Mouse (Mus musculus): ENCODE measurements around the gene Ctnnd2. TPM values are rescaled to one million over a fixed set of nuclear protein-coding genes. Genes with fewer than 3 reads are reported as not detected.

The Ctnnd2 gene
- total RNA-seq, 2 experiments from 2014 or later: 223 to 236 TPM

- no peak for DNase-seq (ENCODE audit: low spot score in 2 of 2)
These were observed 462.1 kb downstream of the Ctnnd2 start for GRCm38 (mm10) chr15:30634522-30634921.

- DNase-seq (ENCODE audit: low spot score in 2 of 2): no peak
These were observed 468.3 kb downstream of the Ctnnd2 start for GRCm38 (mm10) chr15:30640651-30641050.

GRCm38 (mm10) chr15:30645688-30646087 is 473.3 kb downstream of the Ctnnd2 start:
- no peak for DNase-seq (ENCODE audit: low spot score in 2 of 2)

GRCm38 (mm10) chr15:30646501-30647431 is 474.4 kb downstream of the Ctnnd2 start:
- DNase-seq (ENCODE audit: low spot score in 2 of 2): peak; percentile 23 to 40

GRCm38 (mm10) chr15:30647679-30648311 is 475.4 kb downstream of the Ctnnd2 start:
- DNase-seq (ENCODE audit: low spot score in 2 of 2): no peak

GRCm38 (mm10) chr15:30649964-30650363 is 477.6 kb downstream of the Ctnnd2 start:
- no peak for DNase-seq (ENCODE audit: low spot score in 2 of 2)

- DNase-seq (ENCODE audit: low spot score in 2 of 2): no peak
These were observed 483.0 kb downstream of the Ctnnd2 start for GRCm38 (mm10) chr15:30655433-30655832.

DNA sequence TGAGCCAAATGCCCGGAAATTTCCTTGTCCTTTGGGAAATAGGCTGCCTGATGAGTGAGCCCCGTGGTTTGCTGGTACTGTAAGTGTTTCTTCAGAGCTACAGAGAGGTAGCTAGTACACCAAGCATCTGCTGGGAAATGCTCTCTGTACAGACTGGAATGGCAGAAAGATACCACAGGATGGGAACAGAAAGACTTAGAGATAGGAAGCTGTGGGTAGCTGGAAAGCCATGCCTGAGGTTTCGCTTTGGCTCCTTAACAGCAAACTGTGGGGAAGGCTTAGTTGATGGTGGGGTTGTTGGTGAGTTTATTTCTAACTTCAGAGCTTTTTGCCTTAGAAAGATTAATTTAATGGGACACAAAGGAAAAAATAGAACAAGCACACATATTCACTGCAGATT is 485.2 kb downstream of the Ctnnd2 start:
- no peak for DNase-seq (ENCODE audit: low spot score in 2 of 2)

- no peak for DNase-seq (ENCODE audit: low spot score in 2 of 2)
These were observed 488.3 kb downstream of the Ctnnd2 start for GRCm38 (mm10) chr15:30660539-30661149.

GRCm38 (mm10) chr15:30661689-30662422 is 489.5 kb downstream of the Ctnnd2 start:
- DNase-seq (ENCODE audit: low spot score in 2 of 2): no peak

DNA sequence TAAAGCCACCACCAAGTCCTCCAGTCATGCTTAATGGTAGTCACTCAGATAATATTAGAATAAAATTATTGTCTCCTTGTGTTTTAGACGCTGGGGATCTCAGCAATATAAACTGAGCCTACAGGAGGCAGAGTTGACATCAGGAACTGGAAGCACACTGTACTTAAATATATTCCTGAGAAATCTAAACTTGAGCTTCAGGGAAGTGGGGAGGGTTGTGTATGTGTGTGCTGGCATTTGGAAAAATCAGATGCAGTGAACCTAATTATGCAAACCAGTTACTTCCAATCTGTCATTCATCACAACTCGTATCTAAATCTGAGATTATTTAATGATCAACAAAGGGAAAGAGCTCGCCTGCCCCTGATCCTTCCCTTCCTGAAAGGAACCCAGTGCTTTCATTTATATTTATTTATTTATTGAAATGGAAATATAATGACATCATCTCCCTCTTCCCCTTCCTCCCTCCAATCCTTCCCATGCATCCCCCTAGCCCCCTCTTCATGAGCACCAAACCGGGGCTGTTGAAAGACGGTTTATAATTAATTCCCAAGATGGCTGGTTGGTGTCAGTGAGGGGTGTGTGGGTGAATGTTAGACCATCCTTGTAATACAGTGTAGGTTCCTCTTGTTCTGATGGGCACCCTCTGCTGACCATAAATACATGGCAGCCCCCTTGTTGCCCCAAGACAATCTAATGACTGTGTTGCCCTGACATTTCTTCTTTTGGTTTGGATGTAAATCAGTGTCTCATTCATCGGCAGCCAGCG is 495.6 kb downstream of the Ctnnd2 start:
- DNase-seq (ENCODE audit: low spot score in 2 of 2): no peak

DNA sequence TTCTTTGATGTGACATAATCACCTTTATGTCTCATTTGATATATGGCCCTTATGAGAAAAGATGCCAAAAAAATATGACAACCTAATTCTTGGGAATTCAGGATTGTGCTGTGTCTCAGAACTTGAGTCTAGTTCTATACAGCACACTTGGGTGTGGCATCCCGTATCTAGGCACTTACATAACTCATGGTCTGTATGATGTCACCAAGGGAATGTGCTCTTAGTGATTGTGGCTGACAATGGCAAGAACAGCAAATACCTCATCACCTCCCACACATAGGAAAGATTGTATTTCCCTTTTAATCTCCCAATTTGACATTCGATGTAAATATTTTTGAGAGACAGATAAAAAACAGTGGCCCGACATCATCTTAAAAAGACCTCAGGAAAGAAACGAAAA is 509.5 kb downstream of the Ctnnd2 start:
- no peak for DNase-seq (ENCODE audit: low spot score in 2 of 2)

DNA sequence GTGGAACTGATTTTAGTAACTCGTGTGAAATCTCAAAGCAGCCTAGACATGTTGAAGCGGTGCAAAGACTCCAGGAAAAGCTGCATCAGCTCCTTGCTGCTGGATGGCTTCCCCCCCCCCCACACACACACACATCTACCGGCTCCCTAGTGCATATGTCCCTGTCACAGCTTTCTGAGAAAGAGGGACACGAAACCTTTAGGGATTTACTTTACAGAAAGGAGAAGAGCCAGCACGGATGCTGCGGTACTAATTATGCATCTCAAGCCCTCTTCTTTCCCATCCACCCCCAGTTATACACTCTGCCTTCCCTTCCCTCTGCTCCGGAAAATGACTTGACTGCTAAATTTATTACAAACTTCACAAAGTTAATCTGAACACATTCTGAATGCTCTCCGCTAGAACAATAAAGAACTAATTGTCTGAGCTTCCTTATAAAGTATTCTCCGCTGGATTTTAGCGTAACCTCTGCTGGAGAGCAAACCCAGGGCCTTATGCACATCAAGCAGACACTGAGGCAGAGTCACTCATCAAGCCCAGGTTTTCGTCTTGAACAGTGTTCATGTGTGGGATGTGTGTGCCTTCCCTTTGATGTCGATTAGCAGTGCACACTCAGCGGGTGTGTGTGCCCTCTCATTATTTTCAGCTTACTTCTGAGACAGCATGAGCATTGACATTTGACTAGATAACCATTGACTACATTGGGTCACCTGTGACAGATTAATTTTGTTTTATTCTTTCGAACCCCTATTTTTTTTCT is 510.1 kb downstream of the Ctnnd2 start:
- peak; percentile 9 to 25 for DNase-seq (ENCODE audit: low spot score in 2 of 2)

GRCm38 (mm10) chr15:30686206-30687101 is 514.1 kb downstream of the Ctnnd2 start:
- no peak for DNase-seq (ENCODE audit: low spot score in 2 of 2)

GRCm38 (mm10) chr15:30693754-30694205 is 521.4 kb downstream of the Ctnnd2 start:
- DNase-seq (ENCODE audit: low spot score in 2 of 2): peak; percentile 15 to 24

DNA sequence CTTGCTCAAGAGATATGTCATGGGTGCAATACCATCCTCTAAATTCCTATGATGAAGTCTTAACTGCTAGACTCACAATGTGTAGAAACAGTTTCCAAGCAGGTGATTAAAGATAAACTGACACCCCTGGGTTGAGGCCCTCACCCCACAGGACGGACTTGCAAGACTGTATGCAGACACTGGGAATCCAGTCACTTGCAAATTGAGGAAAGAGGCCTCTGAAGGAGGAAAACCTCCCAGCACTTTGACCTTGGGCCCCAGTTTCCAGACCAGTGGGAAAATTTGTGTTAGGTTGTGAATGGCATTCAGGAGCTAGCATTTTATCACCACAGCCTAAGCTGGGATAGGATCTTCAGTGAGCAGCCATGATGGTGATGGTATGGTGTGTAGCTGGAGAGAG is 521.9 kb downstream of the Ctnnd2 start:
- no peak for DNase-seq (ENCODE audit: low spot score in 2 of 2)

DNA sequence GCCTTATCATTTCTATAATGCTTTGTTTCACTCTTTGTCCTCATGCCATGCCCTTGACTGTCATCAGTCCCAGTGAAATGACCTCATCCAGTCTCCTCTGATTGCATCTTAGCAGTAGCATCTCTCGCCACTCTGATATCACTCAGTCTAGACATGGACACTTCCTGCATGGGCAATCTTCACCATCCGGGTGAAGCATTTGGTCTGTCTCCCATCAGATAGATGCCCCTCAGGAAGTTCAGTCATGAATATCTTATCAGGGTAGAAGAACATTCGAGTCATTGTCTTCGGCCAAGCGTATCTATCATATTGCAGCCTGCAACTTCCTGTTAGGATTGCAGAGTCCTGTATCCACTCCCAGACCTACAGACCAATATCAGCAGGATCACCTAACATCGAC is 523.5 kb downstream of the Ctnnd2 start:
- no peak for DNase-seq (ENCODE audit: low spot score in 2 of 2)

DNA sequence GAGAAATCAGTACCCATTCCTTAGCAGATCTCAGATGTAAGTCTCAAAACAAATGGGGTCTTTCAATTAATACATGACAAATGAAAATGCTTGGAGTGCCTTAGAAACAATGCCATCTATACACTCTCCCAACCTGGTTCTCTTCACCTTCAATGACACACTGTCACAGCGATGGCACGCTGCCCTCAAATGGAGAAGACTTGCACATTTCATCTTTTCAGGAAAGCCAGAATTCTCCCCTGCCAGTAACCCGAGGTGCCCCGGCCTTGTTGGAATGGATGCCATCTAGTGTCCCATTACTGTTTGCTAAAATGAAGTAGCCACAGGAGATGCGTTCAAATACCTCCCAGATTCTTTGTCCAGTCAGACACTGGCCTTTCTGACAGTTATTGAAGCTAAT is 525.0 kb downstream of the Ctnnd2 start:
- DNase-seq (ENCODE audit: low spot score in 2 of 2): no peak

DNA sequence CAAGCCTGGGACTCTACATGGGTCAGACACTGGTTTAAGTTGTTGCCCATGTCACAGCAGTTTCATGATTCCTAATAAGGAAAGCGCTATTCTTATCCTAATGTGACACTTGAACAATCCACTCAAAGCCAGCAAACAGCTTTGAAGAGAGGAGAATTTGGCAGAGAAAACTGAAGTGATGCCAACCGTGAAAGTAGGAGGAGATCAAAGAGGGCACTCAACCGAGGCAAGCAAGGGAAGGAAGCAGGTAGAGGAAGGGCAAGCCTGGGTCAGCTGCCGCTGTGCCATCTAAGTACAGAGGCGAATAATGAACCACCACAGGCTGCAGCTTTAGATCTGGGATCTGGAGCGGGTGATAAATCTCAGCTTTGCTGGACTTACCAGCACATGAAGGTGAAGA is 528.4 kb downstream of the Ctnnd2 start:
- no peak for DNase-seq (ENCODE audit: low spot score in 2 of 2)
